Mouse (Mus musculus) adrenal gland, postnatal 4 days (tissue): ENCODE measurements around the gene Gm16434. TPM values are rescaled to one million over a fixed set of nuclear protein-coding genes. Genes with fewer than 3 reads are reported as not detected.
"Not testable (repeated sequence)": the region's sequence is repeated elsewhere in the genome, so short reads cannot be mapped to it uniquely, and the experiment has no call there.

ENCODE experiments used
- DNase-seq, 2 experiments: peaks; one replicate each; pipeline ENCODE4 v3.0.0; 2021 to 2022; ENCODE audit warnings: low spot score in 2 of 2, mixed read lengths in 2 of 2
- long read RNA-seq, 2 experiments: library from polyadenylated mRNA; stranded (forward); transcript quantifications; one replicate each; pipeline ENCODE4 v2.0.0; 2021
- total RNA-seq, 2 experiments: library from RNA; stranded (reverse); gene quantifications; 2 replicates each; pipeline ENCODE4 v1.2.3; 2021

The Gm16434 gene
- total RNA-seq: not detected
- long read RNA-seq, experiment 1: 0 reads
- long read RNA-seq, experiment 2: 0 reads

GRCm38 (mm10) chr14:7194440-7194839, at the start of gene Gm16434:
Gm16434 (minus strand) TSS chr14:7194540.
- DNase-seq: not testable (repeated sequence)

- DNase-seq: not testable (repeated sequence)
These were observed 49.2 kb upstream of the Gm16434 start for GRCm38 (mm10) chr14:7243498-7243897.

GRCm38 (mm10) chr14:7200070-7200469, 5.7 kb upstream of the Gm16434 start:
- DNase-seq: not testable (repeated sequence)

- DNase-seq: not testable (repeated sequence)
These were observed 19.8 kb downstream of the Gm16434 start, which contains the start of gene Gm3512 for GRCm38 (mm10) chr14:7174483-7174971. Gm3512 (minus strand) TSS chr14:7174533.

Other genes starting within 250 kb of the Gm16434 start
- not detected for gene Gm6356, start 220.7 kb downstream of the Gm16434 start, total RNA-seq
- gene Gm10406, start 167.1 kb downstream of the Gm16434 start, total RNA-seq: under 1 TPM in 1 of 2 experiments, not detected in 1; 0.22 TPM
- not detected for gene Gm3685, start 149.6 kb downstream of the Gm16434 start, total RNA-seq
- gene Gm3696, start 93.9 kb downstream of the Gm16434 start, total RNA-seq: under 1 TPM in 1 of 2 experiments, not detected in 1; 0.78 TPM
- gene Gm6676, start 69.1 kb downstream of the Gm16434 start, total RNA-seq: not detected
- gene Gm3512, start 20.0 kb downstream of the Gm16434 start, total RNA-seq: under 1 TPM; 0.48 to 0.54 TPM
- not detected for gene Gm3727, start 70.2 kb upstream of the Gm16434 start, total RNA-seq
- not detected for gene Gm3739, start 120.5 kb upstream of the Gm16434 start, total RNA-seq
- gene Gm5797, start 137.9 kb upstream of the Gm16434 start, total RNA-seq: not detected
- gene Gm8374, start 170.6 kb upstream of the Gm16434 start, total RNA-seq: not detected